Mouse (Mus musculus) forebrain, embryonic 14.5 days (tissue): ENCODE data around the gene Tmem268. TPM values are rescaled to one million over a fixed set of nuclear protein-coding genes. Genes with fewer than 3 reads are reported as not detected.

Experiments
- ATAC-seq: fragments of 200-750 bp; cut with Nextera tagmentation; 2 replicates; pipeline ENCODE4 v1.8.0; 2017; ENCODE audit warnings: mild to moderate bottlenecking, moderate library complexity
- DNase-seq: peaks from one replicate; pipeline ENCODE4 v3.0.0-alpha.2; 2015; ENCODE audit warnings: low spot score
- H3K27ac ChIP-seq: fragments of 300-500 bp; sonication (generic); 2 replicates; pipeline ENCODE4 v1.5.1; 2014; ENCODE audit warnings: low read depth, mild to moderate bottlenecking, control low read depth, low read length, moderate library complexity
- H3K27me3 ChIP-seq: fragments of 300-500 bp; sonication (generic); replicated peaks from 2 replicates; pipeline ENCODE4 v1.6.1; 2014; ENCODE audit warnings: low read length, control low read depth, mixed read lengths; ENCODE audit not compliant: control insufficient read depth, insufficient read depth
- H3K36me3 ChIP-seq: fragments of 300-500 bp; sonication (generic); 2 replicates; pipeline ENCODE4 v1.6.1; 2014; ENCODE audit warnings: low read length, control low read depth; ENCODE audit not compliant: control insufficient read depth, insufficient read depth
- H3K4me1 ChIP-seq: fragments of 300-500 bp; sonication (generic); 2 replicates; pipeline ENCODE4 v1.6.1; 2014; ENCODE audit warnings: antibody characterized with exemption, low read length, control low read depth; ENCODE audit not compliant: control insufficient read depth, insufficient read depth
- H3K4me2 ChIP-seq: fragments of 300-500 bp; sonication (generic); 2 replicates; pipeline ENCODE4 v1.6.1; 2014; ENCODE audit warnings: mild to moderate bottlenecking, control low read depth, low read length
- H3K4me3 ChIP-seq: fragments of 300-500 bp; sonication (generic); 2 replicates; pipeline ENCODE4 v1.5.1; 2014; ENCODE audit warnings: low read depth, low read length, control low read depth
- H3K9ac ChIP-seq: fragments of 300-500 bp; sonication (generic); 2 replicates; pipeline ENCODE4 v1.6.1; 2014; ENCODE audit warnings: mild to moderate bottlenecking, low read length, control low read depth, moderate library complexity
- H3K9me3 ChIP-seq: fragments of 300-500 bp; sonication (generic); replicated peaks from 2 replicates; pipeline ENCODE4 v1.6.1; 2016; ENCODE audit warnings: low read length, control low read depth, mixed read lengths; ENCODE audit not compliant: control insufficient read depth
- WGBS: fragments of 180-500 bp; shearing (Covaris S2); extraction: QIAGEN DNeasy Blood & Tissue Kit; methylation state at CpG from one replicate; pipeline ENCODE4 v1.1.7; 2014; 5-methylcytosine and 5-hydroxymethylcytosine counted together
- polyA plus RNA-seq: library from polyadenylated mRNA; unstranded; fragments of >200 nt; fragmentation: Nextera tagmentation; extraction: Ambion mirVana; gene quantifications from 2 replicates; pipeline ENCODE4 v1.2.1, GENCODE M21; 2014

Gene Tmem268
- polyA plus RNA-seq, 1 experiment from 2014 or later, result 5.4 TPM

DNA sequence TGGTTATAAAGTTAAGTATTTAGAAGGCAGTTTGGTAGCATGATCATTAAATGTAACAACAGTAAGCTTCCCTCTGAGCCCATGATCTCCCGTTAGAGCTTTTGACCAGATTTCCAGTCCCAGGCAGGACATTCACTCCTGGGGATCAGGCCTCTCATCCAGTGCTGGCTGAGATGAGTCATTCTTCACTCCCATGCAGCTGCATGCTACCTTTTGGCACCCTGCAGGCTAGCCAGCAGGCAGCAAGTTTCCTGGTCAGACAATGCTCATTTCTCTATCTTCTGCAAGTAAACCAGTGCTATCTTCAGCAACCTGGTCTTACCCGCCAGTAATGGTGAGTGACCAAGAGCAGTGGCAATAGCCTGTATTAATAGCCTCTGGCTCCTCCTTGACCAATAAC is 74.6 kb downstream of the Tmem268 start:
- H3K9ac ChIP-seq, result no peak overlapping the region
- H3K4me3 ChIP-seq, result no peak overlapping the region
- no peak for ATAC-seq
- WGBS, result 83% methylated on average over 2 of the region's 2 CpGs
- no peaks in the 10 kb centered on the region for H3K27me3 ChIP-seq
- H3K36me3 ChIP-seq, result no peaks in the 10 kb centered on the region
- H3K9me3 ChIP-seq, result no peaks in the 10 kb centered on the region
- no peak overlapping the region for H3K27ac ChIP-seq
- H3K4me2 ChIP-seq, result no peak overlapping the region
- DNase-seq, result no peak
- H3K4me1 ChIP-seq, result no peaks in the 10 kb centered on the region

Other genes with a start within 250 kb of the Tmem268 start
- gene Orm1, start 214.2 kb upstream of the Tmem268 start, polyA plus RNA-seq, result not detected in 2 replicates
- gene Orm3, start 202.6 kb upstream of the Tmem268 start, polyA plus RNA-seq, result not detected in 2 replicates
- gene Orm2, start 196.3 kb upstream of the Tmem268 start, polyA plus RNA-seq, result not detected in 2 replicates
- 5.7 and 8.5 TPM in 2 replicates for gene Akna, start 155.4 kb upstream of the Tmem268 start, polyA plus RNA-seq
- 4.1 and 5.0 TPM in 2 replicates for gene Whrn, start 62.8 kb upstream of the Tmem268 start, polyA plus RNA-seq
- gene Atp6v1g1, start 14.0 kb upstream of the Tmem268 start, polyA plus RNA-seq, result 526 and 544 TPM in 2 replicates
- gene Gm11213, start 46.5 kb downstream of the Tmem268 start, polyA plus RNA-seq, result not detected in 2 replicates
- gene Tex48, start 63.6 kb downstream of the Tmem268 start, polyA plus RNA-seq, result not detected in 2 replicates
- gene Gm11214, start 104.6 kb downstream of the Tmem268 start, polyA plus RNA-seq, result not detected in 2 replicates
- not detected in 2 replicates for gene Tnfsf15, start 186.3 kb downstream of the Tmem268 start, polyA plus RNA-seq